Mouse (Mus musculus): Measurements from ENCODE around the gene Ptgdr2.

- TF ChIP-seq POLR2A (IDR thresholded peaks at IDR 0.05; ENCODE audit: low read depth, low read length) (no peak), CTCF (IDR thresholded peaks at IDR 0.05; ENCODE audit: borderline replicate concordance, insufficient read depth, low read length) (no peak)
Measured at GRCm38 (mm10) chr19:10930641-10931040, 6.3 kb upstream of the Ptgdr2 start.
